Mouse (Mus musculus) hindbrain, embryonic 13.5 days (tissue): ENCODE data around the gene Gm20403. TPM values are rescaled to one million over a fixed set of nuclear protein-coding genes. Genes with fewer than 3 reads are reported as not detected.
"Not testable (repeated sequence)": the region's sequence is repeated elsewhere in the genome, so short reads cannot be mapped to it uniquely, and the experiment has no call there.

Experiments used
- ATAC-seq: fragments of 200-750 bp; cut with Nextera tagmentation; 2 replicates; pipeline ENCODE4 v1.8.0; 2017; ENCODE audit warnings: moderate TSS enrichment; ENCODE audit not compliant: low FRiP score
- H3K27ac ChIP-seq: fragments of 300-500 bp; sonication (generic); 2 replicates; pipeline ENCODE4 v1.5.1; 2015; ENCODE audit warnings: inconsistent platforms, mild to moderate bottlenecking, moderate library complexity
- H3K27me3 ChIP-seq: fragments of 300-500 bp; sonication (generic); 2 replicates; pipeline ENCODE4 v1.6.1; 2015; ENCODE audit warnings: mild to moderate bottlenecking, inconsistent platforms
- H3K36me3 ChIP-seq: fragments of 300-500 bp; sonication (generic); 2 replicates; pipeline ENCODE4 v1.6.1; 2015; ENCODE audit warnings: mild to moderate bottlenecking, inconsistent platforms
- H3K4me1 ChIP-seq: fragments of 300-500 bp; sonication (generic); replicated peaks from 2 replicates; pipeline ENCODE4 v1.6.1; 2015; ENCODE audit warnings: inconsistent platforms
- H3K4me2 ChIP-seq: fragments of 300-500 bp; sonication (generic); 2 replicates; pipeline ENCODE4 v1.6.1; 2015; ENCODE audit warnings: inconsistent platforms, mild to moderate bottlenecking, moderate library complexity
- H3K4me3 ChIP-seq: fragments of 300-500 bp; sonication (generic); 2 replicates; pipeline ENCODE4 v1.5.1; 2015; ENCODE audit warnings: mild to moderate bottlenecking, inconsistent platforms
- H3K9ac ChIP-seq: fragments of 300-500 bp; sonication (generic); 2 replicates; pipeline ENCODE4 v1.6.1; 2015; ENCODE audit warnings: mild to moderate bottlenecking, inconsistent platforms
- H3K9me3 ChIP-seq: fragments of 300-500 bp; sonication (generic); 2 replicates; pipeline ENCODE4 v1.6.1; 2016; ENCODE audit warnings: inconsistent platforms
- WGBS: fragments of 180-500 bp; shearing (Covaris S2); methylation state at CpG from one replicate; pipeline ENCODE4 v1.1.7; 2015; 5-methylcytosine and 5-hydroxymethylcytosine counted together
- polyA plus RNA-seq: library from polyadenylated mRNA; unstranded; fragments of >200 nt; fragmentation: Nextera tagmentation; extraction: Ambion mirVana; gene quantifications from 2 replicates; pipeline ENCODE4 v1.2.1, GENCODE M21; 2015

The Gm20403 gene
- polyA plus RNA-seq, 1 experiment from 2014 or later: not detected

DNA sequence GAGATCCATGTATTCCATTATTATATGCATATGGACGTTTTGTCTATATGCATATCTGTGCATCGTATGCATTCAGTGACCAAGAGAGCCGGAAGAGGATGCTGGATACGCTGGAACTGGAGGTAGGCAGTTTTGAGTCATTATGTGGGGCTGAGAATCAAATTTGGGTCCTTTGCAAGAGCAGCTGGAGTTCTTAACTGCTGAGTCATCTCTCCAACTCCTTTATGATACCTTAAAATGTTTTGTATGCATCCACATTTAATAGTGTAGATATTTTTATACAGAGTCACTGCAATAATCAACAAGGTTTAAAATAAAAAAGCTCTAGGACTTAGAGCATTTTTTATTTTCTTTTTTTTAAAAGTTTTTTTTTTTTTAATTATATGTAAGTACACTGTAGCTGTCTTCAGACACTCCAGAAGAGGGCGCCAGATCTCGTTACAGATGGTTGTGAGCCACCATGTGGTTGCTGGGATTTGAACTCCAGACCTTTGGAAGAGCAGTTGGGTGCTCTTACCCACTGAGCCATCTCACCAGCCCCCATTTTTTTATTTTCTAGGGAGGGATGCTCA is 43.7 kb downstream of the Gm20403 start:
- H3K27ac ChIP-seq, H3K4me1 ChIP-seq, ATAC-seq, H3K4me2 ChIP-seq, H3K9me3 ChIP-seq, H3K27me3 ChIP-seq, H3K4me3 ChIP-seq, H3K9ac ChIP-seq: not testable (repeated sequence)
- H3K36me3 ChIP-seq: peaks cover 17% of the 10 kb centered on the region
- WGBS: 93% methylated on average over 6 of the region's 6 CpGs

DNA sequence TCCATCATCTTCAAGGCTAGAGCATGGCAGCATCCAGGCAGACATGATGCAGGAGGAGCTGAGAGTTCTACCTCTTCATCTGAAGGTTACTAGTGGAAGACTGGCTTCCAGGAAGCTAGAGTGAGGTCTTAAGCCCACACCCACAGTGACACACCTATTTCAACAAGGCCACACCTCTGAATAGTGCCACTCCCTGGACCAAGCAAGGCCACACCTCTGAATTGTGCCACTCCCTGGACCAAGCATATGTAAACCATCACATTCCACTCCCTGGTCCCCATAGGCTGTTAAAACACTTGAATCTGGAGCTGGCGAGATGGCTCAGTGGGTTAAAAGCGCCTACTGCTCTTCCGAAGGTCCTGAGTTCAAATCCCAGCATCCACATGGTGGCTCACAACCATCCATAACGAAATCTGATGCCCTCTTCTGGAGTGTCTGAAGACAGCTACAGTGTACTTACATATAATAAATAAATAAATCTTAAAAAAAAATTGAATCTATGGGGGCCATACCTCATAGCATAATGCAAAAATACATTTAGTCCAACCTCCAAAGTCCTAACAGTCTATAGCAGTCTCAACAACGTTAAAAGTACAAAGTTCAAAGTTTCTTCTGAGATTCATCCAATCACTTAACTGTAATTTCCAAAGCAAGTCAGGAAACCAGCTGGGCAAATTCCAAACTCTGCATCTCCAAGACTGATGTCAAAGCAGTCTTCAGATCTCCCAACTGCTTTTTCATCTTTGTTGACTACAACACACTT is 48.6 kb downstream of the Gm20403 start:
- H3K9me3 ChIP-seq, ATAC-seq, H3K27ac ChIP-seq, H3K27me3 ChIP-seq, H3K4me2 ChIP-seq, H3K9ac ChIP-seq, H3K4me3 ChIP-seq, H3K4me1 ChIP-seq: not testable (repeated sequence)
- 95% methylated on average over 5 of the region's 5 CpGs for WGBS
- H3K36me3 ChIP-seq: peaks cover 28% of the 10 kb centered on the region

Other genes starting within 250 kb of the Gm20403 start
- gene Snx6, start 190.8 kb downstream of the Gm20403 start, polyA plus RNA-seq: 178 and 201 TPM in 2 replicates
- 295 and 300 TPM in 2 replicates for gene Cfl2, start 123.7 kb downstream of the Gm20403 start, polyA plus RNA-seq
- gene Baz1a, start 27.8 kb upstream of the Gm20403 start, polyA plus RNA-seq: 11.4 and 12.8 TPM in 2 replicates
- 35.9 and 37.3 TPM in 2 replicates for gene 2700097O09Rik, start 93.6 kb upstream of the Gm20403 start, polyA plus RNA-seq
- gene Srp54a, start 93.7 kb upstream of the Gm20403 start, polyA plus RNA-seq: 188 and 196 TPM in 2 replicates
- 45.1 and 46.1 TPM in 2 replicates for gene Fam177a, start 137.9 kb upstream of the Gm20403 start, polyA plus RNA-seq
- gene Srp54b, start 168.6 kb upstream of the Gm20403 start, polyA plus RNA-seq: 69.7 and 74.4 TPM in 2 replicates
- gene 1700047I17Rik2, start 213.1 kb upstream of the Gm20403 start, polyA plus RNA-seq: not detected in 2 replicates
- 79.7 and 82.2 TPM in 2 replicates for gene Srp54c, start 243.6 kb upstream of the Gm20403 start, polyA plus RNA-seq